Mouse (Mus musculus): ENCODE data around the gene Plpp4.

GRCm38 (mm10) chr7:129415179-129415578, 158.3 kb downstream of the Plpp4 start:
- TF ChIP-seq CTCF (conservative IDR thresholded peaks at IDR 0.05 in 1 of 2, IDR thresholded peaks at IDR 0.05 in 1 of 2; ENCODE audit: low read depth in 2 of 2, low read length in 2 of 2), result no peak
- TF ChIP-seq MEF2A (IDR thresholded peaks at IDR 0.05; ENCODE audit: borderline replicate concordance, low read depth, low read length), result no peak
- TF ChIP-seq RCOR1 (conservative IDR thresholded peaks at IDR 0.05; ENCODE audit: low read depth, low read length), result no peak
- no peak for TF ChIP-seq POLR2A (IDR thresholded peaks at IDR 0.05; ENCODE audit: low read depth, low read length)
- no peak for TF ChIP-seq SMC3 (IDR thresholded peaks at IDR 0.05; ENCODE audit: low read depth, low read length)
- TF ChIP-seq JUN (IDR thresholded peaks at IDR 0.05; ENCODE audit: insufficient read depth, low read depth, low read length), result no peak
- TF ChIP-seq MAX (IDR thresholded peaks at IDR 0.05; ENCODE audit: low read length), result no peak
- no peak for TF ChIP-seq ELF1 (IDR thresholded peaks at IDR 0.05; ENCODE audit: low read depth, low read length)
- no peak for TF ChIP-seq NELFE (IDR thresholded peaks at IDR 0.05; ENCODE audit: low read depth, low read length)
- TF ChIP-seq EP300 (IDR thresholded peaks at IDR 0.05; ENCODE audit: low read length), result no peak
